Mouse (Mus musculus) liver, postnatal 0 days (tissue): ENCODE results near the gene Il15ra.

Experiments used
- CTCF ChIP-seq: sonication (generic); IDR thresholded peaks from 2 replicates; pipeline ENCODE4 v1.5.1; 2016; ENCODE audit warnings: antibody characterized with exemption, low read depth
- EP300 ChIP-seq: IDR thresholded peaks from 2 replicates; pipeline ENCODE4 v1.6.1; 2016; ENCODE audit warnings: antibody characterized with exemption, low read depth, mild to moderate bottlenecking

DNA sequence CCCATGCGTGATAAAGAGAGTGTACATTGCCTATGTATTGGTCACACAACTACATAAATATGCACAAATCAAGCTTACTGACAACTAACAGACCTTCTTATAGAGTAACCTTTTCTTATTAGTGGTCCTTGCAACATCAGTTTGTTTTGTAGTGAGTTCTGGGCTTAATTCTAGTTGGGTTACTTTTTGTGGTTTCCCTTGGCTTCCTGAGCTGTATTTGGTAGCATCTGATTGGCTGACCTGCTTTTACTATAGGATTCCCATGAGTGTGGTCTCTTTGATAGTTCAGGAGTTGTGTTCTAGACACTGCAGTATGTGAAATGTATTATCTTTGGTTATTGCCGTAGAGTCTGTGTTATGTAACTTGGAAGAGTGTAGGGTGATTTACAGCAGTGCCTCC, 47.5 kb upstream of the Il15ra start:
- TF ChIP-seq CTCF = no peak
- no peak for TF ChIP-seq EP300
